In the genomic region with DNA sequence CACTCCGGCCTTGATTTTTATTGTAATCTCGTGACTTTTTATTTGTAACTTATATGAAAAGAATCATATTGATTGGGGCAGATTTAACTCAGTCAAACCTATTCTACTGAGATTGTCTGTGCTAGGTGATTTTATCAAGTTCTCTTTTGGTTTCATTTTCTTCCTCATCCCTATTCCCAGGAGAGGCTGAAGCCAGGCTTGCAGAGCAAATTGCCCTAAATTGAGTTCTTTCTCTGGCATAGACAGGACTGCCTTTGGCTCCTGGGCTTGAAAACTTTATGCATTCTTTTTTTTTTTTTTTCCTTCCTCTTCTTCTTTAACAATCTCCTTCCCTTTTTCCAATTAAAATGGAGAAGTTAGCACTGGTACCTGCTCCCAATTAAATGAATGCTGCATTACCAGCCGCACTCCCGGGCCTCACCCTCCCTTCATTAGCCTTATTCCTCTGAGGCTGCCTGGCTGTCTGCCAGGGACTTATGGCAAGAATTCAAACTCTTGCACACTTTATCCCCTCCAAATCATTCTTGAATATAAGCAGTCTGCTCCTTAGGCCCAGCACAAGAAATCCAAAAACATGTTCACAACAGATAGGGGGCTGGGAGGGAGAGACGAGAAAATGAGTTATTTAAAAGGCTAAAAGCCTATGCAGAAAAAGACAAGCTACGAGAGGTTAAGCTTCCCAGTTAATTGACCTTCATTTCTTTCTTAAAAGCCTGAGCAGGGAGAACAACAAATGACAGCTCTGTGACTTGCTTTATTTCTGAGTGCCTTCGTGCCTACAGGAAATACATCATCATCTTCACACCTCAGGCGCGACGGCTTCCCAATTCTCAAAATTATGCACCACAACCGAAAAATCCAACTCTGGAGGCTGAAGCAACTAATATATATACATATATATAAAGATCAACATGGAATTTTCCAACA, we compare ENCODE assay signal across 9 mouse cellular contexts.
DNase-seq lines count a peak whose midpoint lies in the region; ATAC-seq and TF ChIP-seq lines count a peak whose summit lies in the region.
"Had no signal": no experiment of that assay in that cellular context is flagged by ENCODE, and none has a peak within 500 bp of the region (broad histone marks: within the 10 kb centered on the region; RNA-seq: fewer than 3 reads in every experiment).

No protein-coding gene starts in this region.

- DNase-seq in embryo, embryonic 11 days: peak; percentile 17
- no peak for DNase-seq in embryo, embryonic 10.5 days (ENCODE audit: low spot score)
- peak; percentile 53 for DNase-seq in testis, postnatal 10 days (ENCODE audit: low spot score)
- DNase-seq in testis, postnatal 14 days (ENCODE audit: low spot score): no peak
- DNase-seq in frontal cortex, postnatal 36 days (ENCODE audit: low spot score in 2 of 2): peak; percentile 38 to 42
- DNase-seq in limb, embryonic 11.5 days (ENCODE audit: low spot score): peak; percentile 58
- peak; percentile 19 for DNase-seq in stomach, postnatal 0 days (ENCODE audit: low spot score)

- H3K9me3 ChIP-seq in limb, embryonic 11.5 days (ENCODE audit: control insufficient read depth, low read length): no peaks in the 10 kb centered on the region
- H3K9me3 ChIP-seq in stomach, postnatal 0 days (ENCODE audit: control insufficient read depth, low read length): no peaks in the 10 kb centered on the region
- H3K9me3 ChIP-seq in kidney, embryonic 14.5 days (ENCODE audit: control insufficient read depth, low read length): no peaks in the 10 kb centered on the region
- H3K9me3 ChIP-seq: stomach, embryonic 15.5 days had no signal

- no peak overlapping the region for H3K4me3 ChIP-seq in limb, embryonic 11.5 days (ENCODE audit: low read depth, low read length)
- no peak overlapping the region for H3K4me3 ChIP-seq in stomach, postnatal 0 days (ENCODE audit: low read depth, low read length)
- H3K4me3 ChIP-seq in kidney, embryonic 14.5 days (ENCODE audit: low read length): no peak overlapping the region
- H3K4me3 ChIP-seq: stomach, embryonic 15.5 days had no signal

- H3K4me2 ChIP-seq in limb, embryonic 11.5 days (ENCODE audit: low read depth, severe bottlenecking): no peak overlapping the region
- H3K4me2 ChIP-seq in stomach, postnatal 0 days (replicated peaks; ENCODE audit: low read depth): no peak overlapping the region
- no peak overlapping the region for H3K4me2 ChIP-seq in kidney, embryonic 14.5 days (replicated peaks; ENCODE audit: low read depth, low read length)
- H3K4me2 ChIP-seq: stomach, embryonic 15.5 days had no signal

- 0 out of 2 replicates have a peak, but pooled peaks have one; percentile 67 for ATAC-seq in limb, embryonic 11.5 days (ENCODE audit: insufficient number of reproducible peaks, low FRiP score, low TSS enrichment, low read depth)
- no peak for ATAC-seq in stomach, postnatal 0 days (ENCODE audit: low FRiP score, low TSS enrichment)
- ATAC-seq in kidney, embryonic 14.5 days (ENCODE audit: low FRiP score, low TSS enrichment): no peak

- no peaks in the 10 kb centered on the region for H3K36me3 ChIP-seq in limb, embryonic 11.5 days (ENCODE audit: control insufficient read depth, insufficient read depth, low read length)
- H3K36me3 ChIP-seq in stomach, postnatal 0 days (ENCODE audit: control insufficient read depth, insufficient read depth, low read length): no peaks in the 10 kb centered on the region
- no peaks in the 10 kb centered on the region for H3K36me3 ChIP-seq in kidney, embryonic 14.5 days (ENCODE audit: control insufficient read depth, insufficient read depth, low read length)
- H3K36me3 ChIP-seq: stomach, embryonic 15.5 days had no signal

- H3K4me1 ChIP-seq in limb, embryonic 11.5 days (ENCODE audit: control insufficient read depth, insufficient read depth, low read length): no peaks in the 10 kb centered on the region
- no peaks in the 10 kb centered on the region for H3K4me1 ChIP-seq in stomach, postnatal 0 days (replicated peaks; ENCODE audit: control insufficient read depth, insufficient read depth)
- no peaks in the 10 kb centered on the region for H3K4me1 ChIP-seq in kidney, embryonic 14.5 days (ENCODE audit: control insufficient read depth, insufficient read depth, low read length)
- H3K4me1 ChIP-seq: stomach, embryonic 15.5 days had no signal

- H3K27me3 ChIP-seq in limb, embryonic 11.5 days (ENCODE audit: control insufficient read depth, insufficient read depth, low read length): no peaks in the 10 kb centered on the region
- H3K27me3 ChIP-seq in stomach, postnatal 0 days (ENCODE audit: control insufficient read depth, insufficient read depth, low read length): no peaks in the 10 kb centered on the region
- H3K27me3 ChIP-seq in kidney, embryonic 14.5 days (ENCODE audit: control insufficient read depth, insufficient read depth, low read length): no peaks in the 10 kb centered on the region
- H3K27me3 ChIP-seq: stomach, embryonic 15.5 days had no signal

- no peak overlapping the region for H3K27ac ChIP-seq in limb, embryonic 11.5 days (replicated peaks; ENCODE audit: low read depth, low read length)
- no peak overlapping the region for H3K27ac ChIP-seq in stomach, postnatal 0 days (replicated peaks)
- no peak overlapping the region for H3K27ac ChIP-seq in kidney, embryonic 14.5 days (ENCODE audit: low read depth, low read length)
- H3K27ac ChIP-seq: stomach, embryonic 15.5 days had no signal

- no peak for TF ChIP-seq CTCF in stomach, postnatal 0 days (IDR thresholded peaks at IDR 0.05; ENCODE audit: low read depth)

- WGBS in limb, embryonic 11.5 days: 49% methylated on average over 11 of the region's 11 CpGs
- WGBS in stomach, postnatal 0 days: 49% methylated on average over 11 of the region's 11 CpGs
- WGBS in kidney, embryonic 14.5 days: 70% methylated on average over 11 of the region's 11 CpGs

- TF ChIP-seq EP300 in stomach, postnatal 0 days (optimal IDR thresholded peaks at IDR 0.05): no peak

- H3K9ac ChIP-seq in limb, embryonic 11.5 days (ENCODE audit: low read length): no peak overlapping the region
- H3K9ac ChIP-seq in stomach, postnatal 0 days (ENCODE audit: low read length): no peak overlapping the region
- no peak overlapping the region for H3K9ac ChIP-seq in kidney, embryonic 14.5 days (ENCODE audit: low read depth, low read length)
- H3K9ac ChIP-seq: stomach, embryonic 15.5 days had no signal

Comparison
In these comparisons a context has a peak if more than half of its experiments do, and no peak if none do; other contexts are left out.
1. DNase-seq: peak in embryo, embryonic 11 days (single experiment), testis, postnatal 10 days (single experiment), frontal cortex, postnatal 36 days (2 of 2), limb, embryonic 11.5 days (single experiment) and stomach, postnatal 0 days (single experiment); none in embryo, embryonic 10.5 days (single experiment) and testis, postnatal 14 days (single experiment).